Mouse (Mus musculus) left cerebral cortex, adult 18-20 months (tissue): Measurements from ENCODE around the gene Des. TPM values are rescaled to one million over a fixed set of nuclear protein-coding genes. Genes with fewer than 3 reads are reported as not detected.

Experiments used
- DNase-seq, 2 experiments: peaks; one replicate each; pipeline ENCODE4 v3.0.0; 2021 to 2022; ENCODE audit warnings: low spot score in 2 of 2, mixed read lengths in 1 of 2
- long read RNA-seq, 2 experiments: library from polyadenylated mRNA; stranded (forward); transcript quantifications; one replicate each; pipeline ENCODE4 v2.0.0; 2021
- total RNA-seq, 2 experiments: library from RNA; stranded (reverse); gene quantifications; 2 replicates each; pipeline ENCODE4 v1.2.3; 2021

The Des gene
- under 1 TPM; 0.88 to 0.91 TPM for total RNA-seq
- long read RNA-seq, experiment 1: 0 reads
- long read RNA-seq, experiment 2, partial matches to known transcripts: 0 of 3 reads
- long read RNA-seq, experiment 2, other reads (novel, unspliced or antisense): 0 of 3 reads

DNA sequence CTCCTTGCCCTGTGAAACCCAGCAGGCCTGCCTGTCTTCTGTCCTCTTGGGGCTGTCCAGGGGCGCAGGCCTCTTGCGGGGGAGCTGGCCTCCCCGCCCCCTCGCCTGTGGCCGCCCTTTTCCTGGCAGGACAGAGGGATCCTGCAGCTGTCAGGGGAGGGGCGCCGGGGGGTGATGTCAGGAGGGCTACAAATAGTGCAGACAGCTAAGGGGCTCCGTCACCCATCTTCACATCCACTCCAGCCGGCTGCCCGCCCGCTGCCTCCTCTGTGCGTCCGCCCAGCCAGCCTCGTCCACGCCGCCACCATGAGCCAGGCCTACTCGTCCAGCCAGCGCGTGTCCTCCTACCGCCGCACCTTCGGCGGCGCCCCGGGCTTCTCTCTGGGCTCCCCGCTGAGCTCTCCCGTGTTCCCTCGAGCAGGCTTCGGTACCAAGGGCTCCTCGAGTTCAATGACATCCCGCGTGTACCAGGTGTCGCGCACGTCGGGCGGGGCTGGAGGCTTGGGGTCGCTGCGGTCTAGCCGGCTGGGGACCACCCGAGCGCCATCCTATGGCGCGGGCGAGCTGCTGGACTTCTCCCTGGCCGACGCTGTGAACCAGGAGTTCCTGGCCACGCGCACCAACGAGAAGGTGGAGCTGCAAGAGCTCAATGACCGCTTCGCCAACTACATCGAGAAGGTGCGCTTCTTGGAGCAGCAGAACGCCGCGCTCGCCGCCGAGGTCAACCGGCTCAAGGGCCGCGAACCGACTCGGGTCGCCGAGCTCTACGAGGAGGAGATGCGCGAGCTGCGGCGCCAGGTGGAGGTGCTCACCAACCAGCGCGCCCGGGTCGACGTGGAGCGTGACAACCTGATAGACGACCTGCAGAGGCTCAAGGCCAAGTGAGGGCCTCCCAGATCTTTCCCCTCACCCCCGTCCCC is at the start of gene Des:
TSS of gene Des (plus strand) at position 218 of the 920 bp plus-strand sequence.
- no peak for DNase-seq

DNA sequence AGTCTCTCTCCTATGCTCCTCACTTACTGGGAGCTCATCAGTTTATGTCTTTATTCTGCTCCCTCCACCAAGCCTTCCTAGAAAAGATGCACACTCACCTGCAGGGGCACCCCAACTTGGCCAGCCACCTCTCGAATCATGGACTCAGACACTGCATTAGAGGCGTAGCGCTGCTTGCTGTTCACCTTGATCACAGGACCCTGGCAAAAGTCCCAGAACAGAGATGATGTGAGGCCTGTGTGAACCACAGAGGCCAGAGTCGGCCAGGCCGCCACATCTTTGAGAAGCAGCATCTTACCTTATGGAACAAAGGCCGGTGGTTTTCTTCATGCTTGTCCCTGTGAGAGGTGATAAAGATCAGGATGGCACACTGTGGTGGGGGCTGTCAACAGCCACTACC is 48.4 kb upstream of the Des start:
- DNase-seq: no peak

DNA sequence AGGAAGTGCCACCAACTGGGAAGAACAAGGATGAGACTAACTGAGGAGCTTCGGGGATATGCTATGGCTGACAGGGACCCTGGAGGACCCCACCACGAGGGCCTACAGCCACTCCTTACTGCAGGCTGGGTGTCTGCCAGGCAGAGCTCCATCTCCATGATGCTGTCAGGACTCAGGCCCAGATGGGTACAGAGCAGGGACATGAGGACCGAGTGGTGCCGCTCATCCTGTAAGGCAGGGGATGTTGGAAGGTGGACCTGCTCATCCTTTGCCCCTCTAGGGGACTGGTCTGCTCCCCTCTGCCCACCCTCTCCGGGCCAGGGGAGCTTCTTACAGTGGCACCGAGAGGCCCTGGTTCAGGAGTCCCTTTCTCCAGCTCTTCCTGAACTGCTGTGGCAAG is 45.1 kb upstream of the Des start:
- DNase-seq: no peak

DNA sequence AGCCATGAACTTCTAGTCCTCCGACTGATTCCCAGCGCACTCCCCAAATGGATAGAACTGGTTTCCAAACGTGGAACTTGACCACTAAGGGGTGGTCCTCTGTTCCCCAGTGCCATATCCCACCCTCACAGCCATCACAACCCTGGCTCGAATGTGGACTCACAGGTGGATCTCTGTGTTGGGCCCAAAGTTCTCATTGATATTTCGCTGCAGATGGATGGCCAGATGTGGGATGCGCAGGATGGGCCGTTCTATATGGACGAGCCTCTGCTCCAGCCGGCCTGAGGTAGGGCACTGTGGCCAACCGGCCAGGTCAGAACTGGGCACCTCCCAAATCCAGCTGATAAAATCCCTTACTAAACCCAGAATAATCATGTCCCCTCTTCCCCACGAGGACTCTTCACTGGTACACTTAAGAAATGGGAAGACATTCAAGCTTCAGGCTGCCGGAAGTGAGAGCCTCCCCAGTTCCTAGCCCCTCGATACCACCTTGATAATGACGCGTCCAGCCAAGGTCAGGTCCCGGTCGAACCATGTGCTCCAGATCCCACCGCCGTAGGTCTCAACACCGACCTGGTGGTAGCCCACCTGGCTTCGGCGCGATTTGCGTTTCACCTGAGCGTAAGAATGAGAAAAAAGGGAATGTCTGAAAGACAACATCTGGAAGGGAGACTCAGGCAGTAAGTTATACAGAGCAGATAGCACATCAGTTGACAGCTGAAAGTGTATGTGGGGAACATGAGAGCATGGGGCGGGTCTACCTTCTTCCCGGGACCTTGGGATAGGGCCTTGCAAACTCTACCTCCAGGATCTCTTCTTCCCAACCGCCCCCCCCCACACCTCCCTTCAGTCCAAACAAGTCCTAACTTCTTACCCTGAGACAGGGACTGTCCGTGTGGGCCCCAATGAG is 44.4 kb upstream of the Des start:
- DNase-seq: no peak

DNA sequence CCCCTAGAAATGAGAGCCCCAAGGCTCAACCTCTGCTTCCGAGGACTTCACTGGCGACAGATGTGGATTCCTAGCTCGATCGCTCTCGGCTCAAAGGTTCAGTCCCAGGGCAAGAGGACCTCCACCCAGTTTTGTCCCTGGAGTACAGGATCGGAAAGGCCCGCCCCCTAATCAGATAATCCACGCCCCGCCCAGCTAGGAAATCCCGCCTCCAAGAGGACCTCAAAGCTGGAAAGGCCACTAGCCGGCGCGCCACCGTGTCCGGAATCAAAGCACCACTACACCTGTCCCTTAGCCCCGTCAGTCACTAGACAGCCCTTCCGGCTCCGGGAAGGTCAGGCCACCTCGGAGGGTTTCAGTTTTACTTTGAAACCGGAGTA is 43.3 kb upstream of the Des start:
- peak; percentile 60 to 70 for DNase-seq

DNA sequence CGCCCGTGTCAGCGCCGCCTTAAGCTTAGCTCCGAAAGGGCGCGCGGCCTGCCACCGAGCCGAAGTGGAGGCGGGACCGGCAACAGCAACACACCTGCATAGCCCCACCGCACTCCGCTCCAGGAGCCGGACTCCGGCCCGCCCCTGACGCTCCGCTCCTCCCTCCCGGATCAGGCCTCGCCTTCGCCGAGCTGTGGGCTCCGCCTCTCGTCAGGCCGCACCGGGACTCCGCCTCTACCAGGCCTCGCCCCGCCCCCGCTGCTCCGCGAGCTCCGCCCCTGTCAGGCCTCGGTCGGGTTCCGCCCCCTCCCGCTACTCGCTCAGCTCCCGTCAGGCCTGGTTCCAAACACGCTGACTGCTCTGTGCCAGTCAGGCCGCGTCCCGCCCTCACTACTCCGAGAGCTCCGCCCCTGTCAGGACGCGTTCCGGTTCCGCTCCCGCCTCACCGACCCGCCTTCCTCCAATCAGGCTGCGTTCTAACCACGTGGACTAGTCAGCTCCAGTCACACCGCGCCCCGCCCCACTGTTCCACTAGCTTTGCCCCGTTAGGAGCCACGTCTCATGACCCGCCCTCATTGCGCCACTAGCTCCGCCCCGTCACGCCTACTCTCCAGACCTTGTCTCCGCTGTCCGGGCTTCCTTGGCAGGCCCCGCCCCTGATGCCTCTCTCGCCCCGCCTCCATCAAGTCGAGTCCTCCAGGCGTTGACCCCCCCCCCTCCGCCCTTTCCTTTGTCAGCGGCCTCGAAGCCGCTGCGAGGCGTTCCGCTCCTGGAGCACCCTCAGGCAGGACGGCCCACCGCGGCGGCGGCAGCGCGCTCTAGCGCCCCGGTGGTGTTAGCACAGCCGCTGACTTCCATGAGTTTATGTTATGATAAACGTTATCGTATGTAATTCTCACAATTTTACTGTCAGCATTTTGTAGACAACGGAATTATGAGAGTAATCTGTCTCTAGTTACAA is 42.6 kb upstream of the Des start, which contains the start of gene Dnpep:
TSS of gene Dnpep (minus strand) at position 750 of the 961 bp plus-strand sequence.
- DNase-seq: peak; percentile 100

DNA sequence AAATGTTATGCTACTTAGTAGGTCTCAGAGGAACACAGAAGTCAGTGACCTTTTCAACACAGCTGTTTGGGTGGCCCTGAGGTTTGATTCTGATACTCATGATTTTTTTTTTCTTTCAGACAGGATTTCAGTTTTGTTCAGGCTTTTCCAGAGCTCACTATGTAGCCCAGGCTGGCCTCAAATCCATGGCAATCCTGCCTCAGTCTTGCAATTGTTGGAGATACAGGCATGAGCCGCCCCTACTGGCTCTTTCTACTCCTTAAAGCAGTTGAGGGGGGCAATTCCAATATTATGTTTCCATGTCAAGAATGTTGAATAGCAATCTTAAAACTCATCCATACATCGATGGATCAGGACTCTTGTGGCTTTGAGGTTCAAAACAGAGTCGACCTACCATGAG is 41.8 kb upstream of the Des start:
- no peak for DNase-seq

DNA sequence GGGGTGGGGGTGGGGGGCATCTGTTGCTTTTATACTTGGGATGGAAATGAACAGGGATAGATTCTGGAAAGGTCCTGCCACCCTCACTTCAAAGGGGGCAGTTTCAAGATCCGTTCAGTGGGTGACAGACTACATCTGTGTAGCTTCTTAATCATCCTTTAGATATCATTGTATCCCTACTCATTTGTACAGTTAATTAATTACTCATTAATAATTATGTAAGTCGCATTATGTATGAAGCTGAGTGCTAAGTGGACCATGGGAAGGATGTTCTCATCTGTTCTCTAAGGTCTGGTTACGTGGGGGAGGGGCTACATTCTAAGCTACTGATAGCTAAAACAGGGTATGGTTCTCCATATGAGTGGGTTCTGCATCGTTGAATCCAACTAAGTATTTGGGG is 41.4 kb upstream of the Des start:
- no peak for DNase-seq

DNA sequence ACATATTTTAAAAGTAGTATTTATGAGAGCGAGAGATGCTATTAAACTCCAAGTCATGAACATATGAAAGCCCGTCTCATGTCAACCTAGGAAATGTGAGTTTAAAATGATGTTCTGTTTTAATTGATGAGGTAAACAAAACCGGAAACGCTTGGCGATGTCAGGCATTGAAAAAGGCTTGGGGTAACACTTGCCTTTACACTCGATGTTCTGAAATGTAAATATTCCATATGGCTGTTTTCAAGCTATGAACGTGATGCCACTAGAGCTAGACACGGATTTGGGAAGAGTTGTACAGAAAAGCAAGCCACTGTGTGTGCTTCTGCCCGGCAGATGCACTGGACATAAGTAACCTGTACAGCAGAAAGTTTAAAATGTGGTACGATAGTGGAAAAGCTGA is 41.0 kb upstream of the Des start:
- no peak for DNase-seq

DNA sequence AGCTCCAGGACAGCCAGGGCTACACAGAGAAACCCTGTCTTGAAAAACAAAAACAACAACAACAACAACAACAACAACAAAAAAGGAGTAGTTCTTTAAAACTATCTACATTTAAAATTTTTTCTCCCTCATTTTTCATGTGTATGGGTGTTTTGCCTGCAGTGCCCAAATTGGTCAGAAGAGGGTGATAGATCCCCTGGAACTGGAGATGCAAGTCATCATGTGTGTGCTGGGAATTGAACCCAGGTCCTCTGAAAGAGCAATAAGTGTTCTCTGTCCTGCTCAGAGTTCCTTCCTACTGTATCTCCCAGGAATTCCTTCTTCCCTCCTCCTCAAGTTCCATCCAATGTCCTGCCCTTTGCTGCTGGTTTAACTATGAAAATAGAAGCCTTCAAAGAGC is 32.7 kb upstream of the Des start:
- no peak for DNase-seq

DNA sequence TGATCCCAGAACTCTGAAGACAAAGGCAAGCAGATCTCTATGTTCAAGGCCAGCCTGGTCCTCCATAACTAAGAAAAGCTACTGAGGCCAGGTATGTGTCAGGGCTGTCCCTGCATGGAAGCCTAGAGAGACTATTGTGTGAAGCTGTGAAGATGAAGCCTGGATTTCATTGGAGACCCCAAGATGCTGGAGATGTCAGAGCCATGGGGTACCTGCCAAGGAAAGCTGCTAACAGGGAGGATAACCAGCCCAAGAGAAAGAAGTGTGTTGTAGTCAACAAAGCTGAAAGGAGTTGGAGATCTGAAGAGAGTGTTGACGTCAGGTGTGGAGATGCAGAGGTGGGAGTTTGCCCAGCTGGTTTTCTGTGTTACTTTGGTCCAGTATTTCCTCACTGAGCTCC is 28.9 kb upstream of the Des start:
- no peak for DNase-seq

DNA sequence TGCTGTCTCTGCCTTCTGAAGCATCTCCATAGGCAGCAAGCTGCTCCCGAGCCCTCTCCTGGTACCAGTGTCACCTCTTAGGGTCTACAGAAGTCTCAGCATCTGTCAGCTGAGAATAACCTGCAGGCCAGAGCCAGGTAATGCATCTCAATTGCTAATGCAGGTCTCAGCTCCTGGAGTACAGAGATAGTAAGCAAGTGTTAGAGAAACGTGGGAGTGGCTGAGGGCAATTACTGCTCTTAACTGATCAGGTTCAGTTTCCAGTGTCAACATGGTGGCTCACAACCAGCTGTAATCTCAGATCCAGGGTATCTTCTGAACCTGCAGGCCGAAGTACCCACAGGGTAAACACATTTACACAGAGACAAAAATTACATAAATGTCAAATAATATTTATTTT is 23.7 kb upstream of the Des start:
- DNase-seq: no peak

DNA sequence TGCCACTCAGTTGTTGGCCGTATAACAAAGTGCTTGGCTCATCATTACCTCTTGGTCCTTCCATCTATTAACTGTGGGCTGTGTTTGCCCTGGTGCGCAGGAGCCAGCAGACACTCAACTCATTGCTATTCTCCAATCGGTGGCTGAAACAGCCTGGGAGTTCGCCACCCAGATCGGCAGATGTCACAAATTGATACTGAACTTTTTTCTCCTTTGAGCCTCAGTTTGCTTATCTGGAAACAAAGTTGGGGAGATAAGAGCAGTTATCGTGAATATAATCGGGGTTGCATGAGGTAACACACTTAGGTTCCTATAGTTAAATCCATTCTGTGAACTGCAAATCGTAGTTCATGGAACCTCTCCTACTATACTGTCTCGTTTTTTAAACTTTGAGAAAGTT is 23.0 kb upstream of the Des start:
- DNase-seq: no peak

DNA sequence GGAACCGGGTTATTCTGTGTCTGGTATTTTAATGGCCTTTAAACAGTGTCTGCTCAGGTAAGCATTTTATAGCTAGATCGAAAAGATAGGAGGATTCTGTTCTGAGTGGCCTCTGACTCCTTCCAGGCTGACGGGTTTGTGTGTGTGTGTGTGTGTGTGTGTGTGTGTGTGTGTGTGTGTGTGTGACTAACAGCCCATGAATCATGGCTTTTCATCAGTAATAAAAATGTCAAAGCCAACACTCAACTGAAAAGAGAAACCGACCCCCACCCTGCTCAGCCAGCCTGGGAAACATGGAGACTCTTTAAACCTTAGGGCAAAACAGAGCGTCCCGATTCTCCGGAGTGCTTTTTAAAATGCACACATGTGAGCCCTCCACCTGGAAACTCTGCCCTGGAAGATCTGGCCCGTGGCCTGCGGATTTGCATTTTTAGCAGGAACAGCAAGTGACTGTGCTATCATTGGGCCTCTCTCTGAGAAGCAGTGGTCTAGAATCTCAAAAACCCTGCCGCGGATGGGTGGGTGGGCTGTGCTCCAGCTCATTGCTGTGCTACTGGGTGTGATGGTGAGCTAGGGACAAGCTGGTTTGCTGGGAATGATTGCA is 21.9 kb upstream of the Des start:
- no peak for DNase-seq

DNA sequence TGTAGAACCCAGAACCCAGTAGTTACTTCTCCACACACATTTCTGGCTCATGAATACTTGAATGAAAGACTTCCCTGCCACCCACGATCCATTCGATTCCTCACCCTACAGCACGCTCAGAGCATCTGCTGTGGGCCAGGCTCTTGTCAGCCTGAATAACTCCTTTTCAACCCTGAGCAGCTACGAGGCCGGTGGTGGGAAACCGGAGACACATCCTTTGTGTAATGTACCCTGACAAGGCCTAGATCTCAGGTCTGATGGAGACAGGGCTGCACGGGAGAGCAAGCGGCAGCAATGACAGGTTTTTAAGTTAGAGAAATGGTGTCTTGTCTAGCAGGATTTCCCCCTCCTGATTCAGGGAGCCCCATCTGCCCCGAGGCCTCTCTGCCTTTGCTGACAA is 20.8 kb upstream of the Des start:
- DNase-seq: peak; percentile 32 to 40

DNA sequence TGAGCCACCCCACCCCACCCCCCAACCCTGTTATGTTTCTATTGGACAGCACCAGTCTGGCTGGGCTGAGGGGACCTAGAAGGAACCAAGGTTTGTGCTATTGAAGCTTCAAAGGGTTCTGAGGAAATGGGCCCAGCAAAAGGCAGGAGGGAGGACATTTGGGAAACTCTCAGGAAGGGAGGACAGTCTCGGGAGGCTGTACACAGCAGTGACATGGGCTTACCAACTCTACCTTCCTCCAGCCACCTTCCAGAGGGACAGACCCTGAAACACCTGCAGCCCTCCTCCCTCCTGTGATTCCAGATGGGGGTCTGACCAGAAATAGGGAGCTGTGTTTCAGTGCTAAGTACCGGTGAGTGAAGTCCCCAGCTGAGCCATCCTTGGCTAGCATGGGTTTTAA is 19.6 kb upstream of the Des start:
- no peak for DNase-seq

DNA sequence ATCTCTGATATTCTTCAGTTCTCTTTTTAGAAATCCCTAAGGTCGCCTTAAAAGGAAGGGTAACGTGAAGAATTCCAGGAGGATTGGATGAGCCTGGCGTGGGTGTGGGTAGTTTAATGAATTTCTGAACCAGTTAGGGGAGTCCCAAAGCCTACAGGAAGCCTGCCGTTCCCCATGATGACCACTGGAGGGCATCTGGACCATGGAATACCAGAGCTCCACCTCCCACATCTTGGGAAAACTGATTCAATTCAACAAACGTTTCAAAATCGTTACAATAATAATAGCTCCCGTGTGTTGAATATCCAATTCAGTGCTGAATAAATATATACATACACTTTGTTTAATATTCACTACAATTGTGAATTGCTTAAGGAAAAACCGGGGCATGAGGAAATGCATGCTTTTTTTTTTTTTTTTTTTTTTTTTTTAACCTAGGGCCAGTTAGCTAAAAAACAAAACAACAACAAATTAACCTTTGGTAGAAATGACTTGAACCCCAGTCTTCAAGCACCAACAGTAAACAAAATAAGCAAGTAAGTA is 17.2 kb upstream of the Des start:
- peak; percentile 61 to 69 for DNase-seq

DNA sequence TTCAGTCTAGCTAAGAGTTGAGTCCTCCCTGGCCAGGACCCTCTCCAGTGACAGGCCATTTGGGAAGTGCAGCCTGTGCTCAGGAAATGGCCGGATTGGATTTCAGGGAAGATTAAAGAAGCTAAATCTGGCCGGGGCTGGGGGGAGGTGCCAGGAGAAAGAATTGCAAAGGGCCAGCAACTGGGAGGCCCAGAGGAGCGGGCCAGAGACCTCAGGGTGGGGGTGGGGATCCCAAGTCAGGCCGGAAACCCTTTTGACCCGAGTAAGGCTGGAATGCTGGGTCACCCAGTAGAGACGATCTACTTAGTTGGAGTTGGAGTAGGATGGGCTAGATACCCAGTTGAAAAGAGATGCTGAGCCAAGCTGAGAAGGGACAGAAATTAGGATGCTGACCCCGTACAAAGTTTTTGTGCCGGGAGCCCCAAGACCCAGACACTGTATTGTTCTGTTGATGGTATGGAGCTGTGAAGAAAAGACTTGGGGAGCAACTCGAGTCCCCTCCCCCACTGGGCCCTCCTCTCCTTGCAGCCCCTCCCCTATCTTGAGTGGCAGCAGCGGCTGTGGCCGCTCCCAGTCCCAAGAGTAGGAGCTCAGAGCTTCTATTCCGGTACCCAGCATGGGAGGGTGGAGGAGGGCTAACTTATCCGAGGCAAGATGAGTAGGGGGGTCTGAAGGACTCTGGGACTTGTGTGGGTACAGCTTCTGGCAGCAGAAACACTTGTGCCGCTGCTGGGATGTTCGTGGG is 15.7 kb upstream of the Des start:
- no peak for DNase-seq
